Comparison of ENCODE assay signal across 19 mouse cellular contexts in genomic region chr3:32694737-32695582, GRCm38 (mm10). TPM values are rescaled to one million over a fixed set of nuclear protein-coding genes. Genes with fewer than 3 reads are reported as not detected.
DNase-seq lines count a peak whose midpoint lies in the region; ATAC-seq and TF ChIP-seq lines count a peak whose summit lies in the region.
"Had no signal": no experiment of that assay in that cellular context is flagged by ENCODE, and none has a peak within 500 bp of the region (broad histone marks: within the 10 kb centered on the region; RNA-seq: fewer than 3 reads in every experiment).

No protein-coding gene starts in this region.

- H3K79me2 ChIP-seq in heart, adult 2 months (replicated peaks; ENCODE audit: control insufficient read depth, insufficient read depth, low read length), result no peaks in the 10 kb centered on the region

- TF ChIP-seq CTCF in heart, adult 2 months (IDR thresholded peaks at IDR 0.05), result peak; percentile 17; the same call in 1 of the 2 replicates
- peak; percentile 29; the same call in 1 of the 2 replicates for TF ChIP-seq CTCF in lung, embryonic 14.5 days (IDR thresholded peaks at IDR 0.05; ENCODE audit: low read depth)
- no peak for TF ChIP-seq CTCF in lung, adult 2 months (IDR thresholded peaks at IDR 0.05; ENCODE audit: insufficient read depth, low read length)

- intact Hi-C loops in heart, adult 2 months (cut with DNase I), result no loop called here

- H3K36me3 ChIP-seq in heart, adult 2 months (ENCODE audit: control insufficient read depth, insufficient read depth, low read length), result 0 out of 2 replicates have a peak, but pooled peaks cover 3% of the 10 kb centered on the region
- H3K36me3 ChIP-seq in lung, embryonic 14.5 days (ENCODE audit: insufficient read depth), result no peaks in the 10 kb centered on the region
- H3K36me3 ChIP-seq: embryonic facial prominence, embryonic 10.5 days; G1E; midbrain, embryonic 13.5 days had no signal

- H3K9ac ChIP-seq in heart, adult 2 months (ENCODE audit: low read depth, low read length), result no peak overlapping the region
- H3K9ac ChIP-seq in lung, embryonic 14.5 days, result no peak overlapping the region
- H3K9ac ChIP-seq: midbrain, embryonic 13.5 days had no signal

- ATAC-seq in lung, embryonic 14.5 days (ENCODE audit: insufficient read depth), result no peak
- peak; percentile 34; the same call in 1 of the 2 replicates for ATAC-seq in megakaryocyte-erythroid progenitor cell, adult 5-6 weeks (replicated peaks; ENCODE audit: low FRiP score, low TSS enrichment, poor library complexity, severe bottlenecking)
- ATAC-seq: intestine, embryonic 16.5 days; midbrain, embryonic 13.5 days had no signal

- no peaks in the 10 kb centered on the region for H3K9me3 ChIP-seq in lung, embryonic 14.5 days (ENCODE audit: low read depth, low read length)
- H3K9me3 ChIP-seq: embryonic facial prominence, embryonic 10.5 days; G1E; midbrain, embryonic 13.5 days had no signal

- WGBS in heart, adult 2 months, result 61% methylated on average over 12 of the region's 12 CpGs
- 61% methylated on average over 12 of the region's 12 CpGs for WGBS in lung, embryonic 14.5 days
- 55% methylated on average over 12 of the region's 12 CpGs for WGBS in lung, adult 2 months

- H3K27ac ChIP-seq in heart, adult 2 months, result no peak overlapping the region
- no peak overlapping the region for H3K27ac ChIP-seq in lung, embryonic 14.5 days (ENCODE audit: low read depth)
- H3K27ac ChIP-seq: embryonic facial prominence, embryonic 10.5 days; midbrain, embryonic 13.5 days had no signal

- H3K4me2 ChIP-seq in lung, embryonic 14.5 days, result no peak overlapping the region
- H3K4me2 ChIP-seq: midbrain, embryonic 13.5 days had no signal

- H3K4me1 ChIP-seq in heart, adult 2 months (ENCODE audit: control insufficient read depth, insufficient read depth, low read length), result no peaks in the 10 kb centered on the region
- H3K4me1 ChIP-seq in lung, embryonic 14.5 days (ENCODE audit: insufficient read depth), result no peaks in the 10 kb centered on the region; the same call in 1 of the 2 replicates
- H3K4me1 ChIP-seq in lung, adult 2 months (ENCODE audit: control insufficient read depth, insufficient read depth, low read length), result no peaks in the 10 kb centered on the region
- H3K4me1 ChIP-seq: embryonic facial prominence, embryonic 10.5 days; midbrain, embryonic 13.5 days had no signal

- H3K4me3 ChIP-seq in heart, adult 2 months, result no peak overlapping the region
- H3K4me3 ChIP-seq in lung, embryonic 14.5 days (ENCODE audit: low read depth, low read length), result no peak overlapping the region
- no peak overlapping the region for H3K4me3 ChIP-seq in lung, adult 2 months (replicated peaks; ENCODE audit: extremely low read depth, low read depth, low read length)
- H3K4me3 ChIP-seq: embryonic facial prominence, embryonic 10.5 days; midbrain, embryonic 13.5 days had no signal

- no peak for DNase-seq in heart, adult 2 months
- no peak for DNase-seq in heart, adult 8-10 months (ENCODE audit: low spot score)
- DNase-seq in lung, embryonic 14.5 days, result no peak
- DNase-seq in lung, adult 2 months, result no peak
- DNase-seq in brain, adult 2 months (ENCODE audit: low read depth, low spot score), result peak; percentile 24
- no peak for DNase-seq in urinary bladder, postnatal 4 days (ENCODE audit: low spot score in 2 of 2)
- no peak for DNase-seq in right cerebral cortex, adult 18-20 months
- DNase-seq: adrenal gland, postnatal 14 days; B cell, adult 2 months; cerebellum, adult 9-10 months; gastrocnemius, postnatal 25 days; kidney, postnatal 25 days; lung, adult 18-20 months; thymus, postnatal 25 days had no signal

- H3K27me3 ChIP-seq in heart, adult 2 months (ENCODE audit: control insufficient read depth, insufficient read depth, low read length), result no peaks in the 10 kb centered on the region
- no peaks in the 10 kb centered on the region for H3K27me3 ChIP-seq in lung, embryonic 14.5 days (ENCODE audit: insufficient read depth, low read length)
- H3K27me3 ChIP-seq: midbrain, embryonic 13.5 days had no signal

- TF ChIP-seq EP300 in heart, adult 2 months (IDR thresholded peaks at IDR 0.05; ENCODE audit: insufficient read depth, low read depth, low read length), result no peak

- no peak for TF ChIP-seq POLR2A in heart, adult 2 months (IDR thresholded peaks at IDR 0.05; ENCODE audit: insufficient read depth, low read depth, low read length)
- no peak for TF ChIP-seq POLR2A in lung, adult 2 months (IDR thresholded peaks at IDR 0.05; ENCODE audit: borderline replicate concordance, extremely low read depth, low read depth, low read length)

RNA-seq across cellular contexts. Expression of gene Actl6a, which starts 11.1 kb away (rescaled TPM):
- total RNA-seq in heart, adult 2 months (2021), result 10 to 100 TPM; 22.1 to 22.9 TPM
- polyA plus RNA-seq in heart, adult 2 months (2012; rRNA removed), result 11.1 and 18.1 TPM in 2 replicates
- total RNA-seq in heart, adult 8-10 months (2022), result 10 to 100 TPM; 17.3 to 26.9 (median 20.3) TPM
- polyA plus RNA-seq in lung, embryonic 14.5 days (2014; fragmentation: Nextera tagmentation; extraction: Ambion mirVana), result 196 and 199 TPM in 2 replicates
- polyA plus RNA-seq in lung, adult 2 months (2012; rRNA removed), result 13.6 and 18.9 TPM in 2 replicates
- 132 and 148 TPM in 2 replicates for total RNA-seq in megakaryocyte-erythroid progenitor cell, adult 5-6 weeks (2014; fragmentation: Nextera tagmentation)
- total RNA-seq in megakaryocyte-erythroid progenitor cell, adult 5-6 weeks (2017), result 100 and 139 TPM in 2 replicates

RNA-seq across cellular contexts. Expression of gene Ndufb5, which starts 41.8 kb away (rescaled TPM):
- 100 to 1,000 TPM; 793 to 933 TPM for total RNA-seq in heart, adult 2 months (2021)
- 925 and 1,211 TPM in 2 replicates for polyA plus RNA-seq in heart, adult 2 months (2012; rRNA removed)
- 100 to 1,000 TPM; 836 to 865 (median 854) TPM for total RNA-seq in heart, adult 8-10 months (2022)
- polyA plus RNA-seq in lung, embryonic 14.5 days (2014; fragmentation: Nextera tagmentation; extraction: Ambion mirVana), result 304 TPM in 2 replicates
- 103 and 111 TPM in 2 replicates for polyA plus RNA-seq in lung, adult 2 months (2012; rRNA removed)
- total RNA-seq in megakaryocyte-erythroid progenitor cell, adult 5-6 weeks (2014; fragmentation: Nextera tagmentation), result 202 and 265 TPM in 2 replicates
- total RNA-seq in megakaryocyte-erythroid progenitor cell, adult 5-6 weeks (2017), result 147 and 148 TPM in 2 replicates

RNA-seq across cellular contexts. Expression of gene Mrpl47, which starts 42.4 kb away (rescaled TPM):
- total RNA-seq in heart, adult 2 months (2021), result 10 to 100 TPM; 39.3 to 44.8 TPM
- polyA plus RNA-seq in heart, adult 2 months (2012; rRNA removed), result 4.8 and 10.8 TPM in 2 replicates
- 10 to 100 TPM; 30.1 to 41.5 (median 36.4) TPM for total RNA-seq in heart, adult 8-10 months (2022)
- polyA plus RNA-seq in lung, embryonic 14.5 days (2014; fragmentation: Nextera tagmentation; extraction: Ambion mirVana), result 35.8 and 38.1 TPM in 2 replicates
- 1.2 and 2.0 TPM in 2 replicates for polyA plus RNA-seq in lung, adult 2 months (2012; rRNA removed)
- 47.7 and 54.8 TPM in 2 replicates for total RNA-seq in megakaryocyte-erythroid progenitor cell, adult 5-6 weeks (2014; fragmentation: Nextera tagmentation)
- 42.8 and 44.4 TPM in 2 replicates for total RNA-seq in megakaryocyte-erythroid progenitor cell, adult 5-6 weeks (2017)
